Mouse (Mus musculus) heart, adult 2 months (tissue): ENCODE results near the gene Izumo1r. TPM values are rescaled to one million over a fixed set of nuclear protein-coding genes. Genes with fewer than 3 reads are reported as not detected.

Experiments used
- DNase-seq, 2 experiments: peaks; one replicate each; pipeline ENCODE4 v3.0.0; 2021
- H3K27ac ChIP-seq: fragments of 200-600 bp; 2 replicates; pipeline ENCODE4 v1.8.1; 2022
- H3K27me3 ChIP-seq: fragments of 200-500 bp; 2 replicates; pipeline ENCODE4 v1.6.1; 2012; ENCODE audit warnings: mild to moderate bottlenecking, low read length, inconsistent platforms, mixed read lengths; ENCODE audit not compliant: control insufficient read depth, insufficient read depth
- H3K36me3 ChIP-seq: fragments of 200-500 bp; 2 replicates; pipeline ENCODE4 v1.6.1; 2012; ENCODE audit warnings: low read length, inconsistent platforms; ENCODE audit not compliant: control insufficient read depth, insufficient read depth
- H3K4me1 ChIP-seq: fragments of 200-500 bp; 2 replicates; pipeline ENCODE4 v1.6.1; 2011; ENCODE audit warnings: low read length; ENCODE audit not compliant: control insufficient read depth, insufficient read depth
- H3K4me3 ChIP-seq: fragments of 200-600 bp; 2 replicates; pipeline ENCODE4 v1.8.1; 2022
- H3K79me2 ChIP-seq: fragments of 200-500 bp; replicated peaks from 2 replicates; pipeline ENCODE4 v1.6.1; 2012; ENCODE audit warnings: mild to moderate bottlenecking, inconsistent platforms, low read length, moderate library complexity, mixed read lengths; ENCODE audit not compliant: control insufficient read depth, insufficient read depth
- H3K9ac ChIP-seq: fragments of 200-500 bp; 2 replicates; pipeline ENCODE4 v1.6.1; 2012; ENCODE audit warnings: low read depth, mild to moderate bottlenecking, control low read depth, inconsistent platforms, low read length, mixed read lengths
- CTCF ChIP-seq: fragments of 200-600 bp; IDR thresholded peaks from 2 replicates; pipeline ENCODE4 v1.8.1; 2022; ENCODE audit warnings: antibody characterized with exemption, mild to moderate bottlenecking, moderate library complexity
- EP300 ChIP-seq: fragments of 200-500 bp; IDR thresholded peaks from 2 replicates; pipeline ENCODE4 v1.6.1; 2011; ENCODE audit warnings: low read depth, low read length, control low read depth; ENCODE audit not compliant: insufficient read depth
- POLR2A ChIP-seq: fragments of 200-500 bp; IDR thresholded peaks from 2 replicates; pipeline ENCODE4 v1.6.1; 2011; ENCODE audit warnings: mild to moderate bottlenecking, low read depth, low read length, control low read depth; ENCODE audit not compliant: insufficient read depth
- WGBS: fragments of 180-500 bp; shearing (Covaris S2); methylation state at CpG from one replicate; pipeline ENCODE4 v1.1.7; 2018; 5-methylcytosine and 5-hydroxymethylcytosine counted together
- intact Hi-C: fragments of 180-260 bp; cut with DNase I; formaldehyde crosslinking; loops from one replicate; pipeline ENCODE4 v1.15.1; 2025
- polyA plus RNA-seq: library from polyadenylated mRNA; depleted of rRNA; stranded (reverse); fragments of >200 nt; gene quantifications from 2 replicates; pipeline ENCODE4 v1.2.3, GENCODE M21; 2012; rRNA removed
- total RNA-seq, 2 experiments: library from RNA; stranded (reverse); gene quantifications; 2 replicates each; pipeline ENCODE4 v1.2.3; 2021

Izumo1r gene
- total and polyA plus RNA-seq, 3 experiments: 0.29 TPM; not detected in 2

DNA sequence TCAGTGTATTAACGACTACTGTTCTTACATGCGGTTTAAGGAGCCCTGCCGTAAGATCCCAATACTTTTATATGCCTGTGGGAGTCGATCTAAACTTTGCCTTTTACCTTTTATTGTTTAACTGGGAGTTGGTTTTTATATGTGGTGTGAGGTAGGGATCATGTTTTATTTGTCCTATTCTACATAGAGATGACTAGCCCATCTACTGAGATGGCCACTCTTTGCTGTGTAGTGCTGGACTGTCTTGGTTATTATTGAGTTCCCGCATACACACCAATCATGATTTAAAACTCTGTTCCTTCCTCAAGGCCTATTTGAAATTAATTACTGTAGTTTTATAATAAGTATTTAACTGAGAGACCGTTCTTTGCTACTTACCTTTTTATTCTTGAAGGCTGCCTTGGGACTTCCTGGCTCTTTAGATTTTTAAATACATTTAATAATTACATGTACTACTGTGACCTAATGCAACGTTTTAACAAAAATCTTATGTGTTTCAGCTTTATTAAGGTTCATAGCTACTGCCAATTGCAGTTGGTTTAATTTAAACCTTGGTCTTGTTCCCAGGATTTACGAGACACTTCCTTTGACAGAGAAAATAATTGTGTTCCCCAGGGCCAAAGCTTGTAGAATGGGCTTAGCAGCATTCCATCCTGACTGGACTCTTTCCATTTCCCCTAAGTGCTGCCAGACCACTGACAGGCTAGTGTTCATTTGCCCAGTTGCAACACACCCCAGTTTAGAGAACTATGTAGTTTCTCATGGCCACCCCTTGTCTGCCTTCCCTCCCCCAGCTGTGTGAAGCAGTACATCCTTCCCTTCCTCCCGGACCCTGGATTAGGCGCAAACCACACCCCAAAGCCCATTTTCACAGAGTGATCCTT, 61.6 kb downstream of the Izumo1r start:
- H3K9ac ChIP-seq: no peak overlapping the region
- H3K4me3 ChIP-seq: no peak overlapping the region
- no peaks in the 10 kb centered on the region for H3K36me3 ChIP-seq
- WGBS: 58% methylated on average over 10 of the region's 10 CpGs
- H3K27ac ChIP-seq: no peak overlapping the region
- no peaks in the 10 kb centered on the region for H3K79me2 ChIP-seq
- no peak for TF ChIP-seq CTCF
- no peak for TF ChIP-seq EP300
- no peak for TF ChIP-seq POLR2A
- DNase-seq: peak; percentile 14 to 22
- peaks cover 2% of the 10 kb centered on the region for H3K4me1 ChIP-seq
- H3K27me3 ChIP-seq: no peaks in the 10 kb centered on the region
- intact Hi-C loops: no loop called here

DNA sequence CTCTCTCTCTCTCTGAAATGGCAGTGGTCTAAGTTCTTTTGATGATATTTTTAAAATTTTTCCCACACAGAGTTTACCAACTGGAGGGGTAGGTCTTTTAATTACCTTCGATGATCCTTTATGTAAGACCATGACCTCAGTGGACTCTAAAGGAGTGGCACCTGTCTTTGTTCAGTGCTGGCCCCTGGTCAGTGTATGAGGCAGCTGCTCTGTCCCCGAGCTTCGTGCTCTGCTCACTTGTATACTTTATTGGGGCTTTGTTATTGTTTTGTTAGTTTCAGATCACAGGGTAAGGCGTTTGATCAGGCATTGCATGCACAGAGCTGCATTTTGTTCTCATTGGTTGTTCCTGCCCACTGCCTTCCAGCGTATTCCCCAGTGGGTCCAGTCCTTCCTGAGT, 63.8 kb downstream of the Izumo1r start:
- intact Hi-C loops: no loop called here
- Histone ChIP-seq H3K27ac (no peak overlapping the region), H3K27me3 (no peaks in the 10 kb centered on the region), H3K4me3 (no peak overlapping the region), H3K36me3 (no peaks in the 10 kb centered on the region), H3K9ac (no peak overlapping the region), H3K79me2 (no peaks in the 10 kb centered on the region), H3K4me1 (peaks cover 2% of the 10 kb centered on the region)
- no peak for DNase-seq
- TF ChIP-seq CTCF (no peak), EP300 (no peak), POLR2A (no peak)
- WGBS: 82% methylated on average over 5 of the region's 5 CpGs

DNA sequence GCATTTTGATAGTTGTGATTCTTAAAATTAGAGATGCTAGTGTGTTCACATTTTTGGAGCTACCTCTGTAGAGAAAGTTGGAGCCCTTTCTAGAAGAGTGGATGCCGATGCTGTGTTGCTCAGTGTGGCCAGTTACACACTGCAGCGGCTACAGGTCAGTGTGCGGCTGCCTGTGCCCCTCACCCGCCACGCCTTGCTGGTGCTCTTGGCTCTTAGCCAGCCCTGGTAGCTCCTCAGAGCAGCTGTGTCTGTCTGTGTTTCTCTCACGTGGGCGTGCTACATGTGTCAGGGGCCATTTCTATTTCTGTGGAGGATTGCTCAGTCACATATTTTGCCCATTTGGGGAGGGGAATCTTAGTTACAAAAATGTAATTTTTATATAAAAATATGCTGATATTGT, 64.2 kb downstream of the Izumo1r start:
- Histone ChIP-seq H3K79me2 (no peaks in the 10 kb centered on the region), H3K27ac (no peak overlapping the region), H3K4me1 (peaks cover 2% of the 10 kb centered on the region), H3K27me3 (no peaks in the 10 kb centered on the region), H3K9ac (no peak overlapping the region), H3K36me3 (no peaks in the 10 kb centered on the region), H3K4me3 (no peak overlapping the region)
- WGBS: 36% methylated on average over 7 of the region's 7 CpGs
- intact Hi-C loops: no loop called here
- DNase-seq: peak in 1 of 2 experiments; percentile 10
- TF ChIP-seq EP300: no peak
- TF ChIP-seq POLR2A: no peak
- no peak for TF ChIP-seq CTCF

Other genes with a start within 250 kb of the Izumo1r start
- gene Piwil4, start 163.2 kb downstream of the Izumo1r start, total RNA-seq: not detected
- gene Piwil4, start 163.2 kb downstream of the Izumo1r start, polyA plus RNA-seq: not detected in 2 replicates
- gene Fut4, start 151.6 kb downstream of the Izumo1r start, total RNA-seq: under 1 TPM; 0.39 to 0.43 TPM
- gene Fut4, start 151.6 kb downstream of the Izumo1r start, polyA plus RNA-seq: 0.49 and 0.59 TPM in 2 replicates
- not detected for gene 1700012B09Rik, start 132.9 kb downstream of the Izumo1r start, total RNA-seq
- not detected in 2 replicates for gene 1700012B09Rik, start 132.9 kb downstream of the Izumo1r start, polyA plus RNA-seq
- 10 to 100 TPM in 1 of 2 experiments, 1 to 10 TPM in 1; 9.8 to 10.4 TPM for gene Mre11a, start 119.3 kb downstream of the Izumo1r start, total RNA-seq
- gene Mre11a, start 119.3 kb downstream of the Izumo1r start, polyA plus RNA-seq: 2.8 and 7.0 TPM in 2 replicates
- 1 to 10 TPM; 5.3 to 7.6 TPM for gene Ankrd49, start 119.1 kb downstream of the Izumo1r start, total RNA-seq
- 3.9 and 6.9 TPM in 2 replicates for gene Ankrd49, start 119.1 kb downstream of the Izumo1r start, polyA plus RNA-seq
- gene Gpr83, start 43.7 kb downstream of the Izumo1r start, total RNA-seq: not detected
- gene Gpr83, start 43.7 kb downstream of the Izumo1r start, polyA plus RNA-seq: 0.14 and 0.15 TPM in 2 replicates
- gene Panx1, start 141.5 kb upstream of the Izumo1r start, total RNA-seq: 1 to 10 TPM; 3.8 to 4.5 TPM
- gene Panx1, start 141.5 kb upstream of the Izumo1r start, polyA plus RNA-seq: 5.6 and 6.0 TPM in 2 replicates
- gene Hephl1, start 208.2 kb upstream of the Izumo1r start, total RNA-seq: under 1 TPM; 0.05 to 0.16 TPM
- gene Hephl1, start 208.2 kb upstream of the Izumo1r start, polyA plus RNA-seq: 0.06 TPM in 2 replicates